Mouse (Mus musculus): ENCODE data around the gene Golph3.

Gene Golph3

DNA sequence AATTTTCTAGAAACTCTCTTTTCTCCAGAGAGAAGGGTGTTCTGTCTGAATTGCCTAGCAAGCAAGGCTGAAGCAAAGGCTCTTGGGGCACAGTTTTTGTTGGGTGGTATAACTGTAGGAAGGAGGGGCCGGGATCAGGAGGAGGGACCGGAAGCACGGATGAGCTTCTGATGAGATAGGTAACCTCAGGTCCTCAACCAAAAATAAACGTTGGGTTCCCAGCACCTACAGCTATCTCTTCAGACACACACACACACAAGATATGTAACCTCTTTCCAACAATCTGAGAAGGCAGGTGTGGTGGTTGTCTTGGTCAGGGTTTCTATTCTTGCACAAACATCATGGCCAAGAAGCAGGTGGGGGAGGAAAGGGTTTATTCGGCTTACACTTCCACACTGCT is 4.0 kb upstream of the Golph3 start:
- no peak for DNase-seq (ENCODE audit: extremely low read depth, insufficient read length, low spot score)

DNA sequence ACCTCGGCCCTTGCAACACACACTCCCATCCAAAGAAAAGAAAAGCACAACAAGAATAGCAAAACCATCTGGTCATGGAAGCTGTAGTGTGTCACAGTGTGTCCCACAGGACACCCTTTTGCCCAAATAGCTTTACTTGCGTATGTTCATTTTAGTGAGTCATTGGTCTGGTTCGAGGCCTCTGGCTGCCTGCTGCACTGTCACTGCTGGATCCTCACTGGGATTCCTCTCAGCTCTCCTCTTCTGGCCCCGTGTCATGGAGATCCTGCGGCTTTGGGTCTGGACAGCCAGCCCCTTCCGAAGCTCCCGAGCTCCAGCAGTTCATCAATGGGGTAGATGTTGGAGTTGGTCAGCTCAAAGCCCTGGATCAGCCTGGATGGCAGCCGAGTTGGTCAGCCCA is 2.8 kb upstream of the Golph3 start:
- DNase-seq (ENCODE audit: extremely low read depth, insufficient read length, low spot score): peak; percentile 16

DNA sequence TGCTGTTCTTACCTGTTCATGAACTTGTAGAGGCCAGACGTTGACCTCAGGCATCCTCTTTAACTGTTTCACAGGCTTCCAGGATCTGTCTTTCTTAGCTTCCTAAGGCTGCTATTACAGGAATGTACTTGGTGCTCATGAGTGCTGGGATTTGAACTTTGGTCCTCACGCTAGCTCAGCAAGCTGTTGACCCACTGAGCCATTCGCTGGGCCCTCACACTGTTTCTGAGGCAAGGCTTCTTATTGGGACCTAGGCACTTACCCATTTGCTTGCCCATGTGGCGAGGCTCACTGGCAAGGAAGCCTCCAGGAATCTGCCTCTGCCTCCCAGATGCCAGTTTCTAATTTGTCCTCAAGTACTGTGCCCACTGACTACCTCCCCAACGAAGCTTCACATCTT is 1.4 kb upstream of the Golph3 start:
- DNase-seq (ENCODE audit: extremely low read depth, insufficient read length, low spot score): no peak

DNA sequence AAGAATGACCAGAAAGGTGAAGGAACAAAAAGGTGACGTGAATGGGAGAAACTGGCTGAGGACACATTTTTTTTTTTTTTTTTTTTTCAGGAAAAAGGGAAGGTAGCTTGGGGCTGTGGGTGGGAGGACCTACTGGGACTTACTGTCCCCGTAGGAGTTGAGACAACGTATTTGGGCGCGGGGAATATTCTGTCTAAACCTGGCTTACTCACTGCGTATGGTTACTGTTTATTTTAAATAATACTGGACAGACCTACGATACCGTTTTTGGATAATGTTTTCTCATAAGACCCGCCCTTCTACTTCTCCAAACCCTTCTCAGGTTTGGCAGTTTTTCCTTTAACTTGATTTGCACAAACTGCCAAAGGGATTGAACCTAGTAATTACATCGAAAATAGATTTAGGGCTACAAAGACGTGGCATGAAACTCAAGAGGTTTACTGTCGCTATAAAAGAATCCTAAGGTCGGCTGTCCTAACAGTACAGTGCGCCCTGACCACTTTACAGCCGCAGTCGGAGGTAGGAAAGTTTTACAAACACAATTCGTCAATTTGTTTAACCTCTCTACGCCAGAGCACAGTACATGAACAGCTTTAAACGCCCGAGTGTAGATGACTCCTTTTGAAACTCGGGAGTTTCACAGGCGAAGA is 684 bp upstream of the Golph3 start:
- no peak for DNase-seq (ENCODE audit: extremely low read depth, insufficient read length, low spot score)

DNA sequence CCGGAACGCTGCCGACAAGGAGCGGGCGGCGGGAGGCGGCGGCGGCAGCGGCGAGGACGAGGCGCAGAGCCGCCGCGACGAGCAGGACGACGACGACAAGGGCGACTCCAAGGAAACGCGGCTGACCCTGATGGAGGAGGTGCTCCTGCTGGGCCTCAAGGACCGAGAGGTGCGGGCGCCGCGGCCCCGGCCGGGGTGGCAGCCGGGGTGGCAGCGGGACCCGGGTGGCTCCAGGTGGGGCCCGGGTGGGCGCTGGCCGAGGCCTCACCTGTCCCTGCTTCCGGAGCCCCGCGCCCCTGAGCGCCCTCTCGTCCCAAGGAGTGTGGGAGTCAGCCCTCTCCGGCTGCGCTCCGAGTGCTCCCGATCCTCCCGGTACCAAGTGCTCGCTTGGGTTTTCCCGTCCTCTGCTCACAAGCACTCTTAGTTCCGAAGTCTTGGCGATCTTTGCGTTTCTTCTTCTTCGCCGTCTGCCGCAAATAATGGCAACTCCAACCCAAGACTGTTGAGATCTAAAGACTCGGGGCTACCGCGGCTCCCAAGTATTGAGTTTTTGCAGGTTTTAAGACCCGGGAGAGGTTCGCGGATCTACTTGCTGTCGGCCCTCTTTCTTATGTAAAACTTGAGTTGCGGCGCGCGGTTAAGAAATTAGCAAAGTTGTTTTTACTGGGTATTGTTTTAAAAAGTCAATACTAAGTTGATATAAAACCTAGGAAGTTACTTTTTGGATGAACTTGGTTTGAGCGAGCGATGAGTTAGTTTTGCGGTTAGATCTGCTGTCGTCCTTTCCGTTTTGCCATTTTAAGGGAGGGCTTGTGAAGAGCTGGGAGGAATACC is 755 bp downstream of the Golph3 start, which contains the start of gene 1810049J17Rik:
1810049J17Rik (minus strand) TSS at position 112 of the 834 bp plus-strand sequence.
- DNase-seq (ENCODE audit: extremely low read depth, insufficient read length, low spot score): peak; percentile 76

DNA sequence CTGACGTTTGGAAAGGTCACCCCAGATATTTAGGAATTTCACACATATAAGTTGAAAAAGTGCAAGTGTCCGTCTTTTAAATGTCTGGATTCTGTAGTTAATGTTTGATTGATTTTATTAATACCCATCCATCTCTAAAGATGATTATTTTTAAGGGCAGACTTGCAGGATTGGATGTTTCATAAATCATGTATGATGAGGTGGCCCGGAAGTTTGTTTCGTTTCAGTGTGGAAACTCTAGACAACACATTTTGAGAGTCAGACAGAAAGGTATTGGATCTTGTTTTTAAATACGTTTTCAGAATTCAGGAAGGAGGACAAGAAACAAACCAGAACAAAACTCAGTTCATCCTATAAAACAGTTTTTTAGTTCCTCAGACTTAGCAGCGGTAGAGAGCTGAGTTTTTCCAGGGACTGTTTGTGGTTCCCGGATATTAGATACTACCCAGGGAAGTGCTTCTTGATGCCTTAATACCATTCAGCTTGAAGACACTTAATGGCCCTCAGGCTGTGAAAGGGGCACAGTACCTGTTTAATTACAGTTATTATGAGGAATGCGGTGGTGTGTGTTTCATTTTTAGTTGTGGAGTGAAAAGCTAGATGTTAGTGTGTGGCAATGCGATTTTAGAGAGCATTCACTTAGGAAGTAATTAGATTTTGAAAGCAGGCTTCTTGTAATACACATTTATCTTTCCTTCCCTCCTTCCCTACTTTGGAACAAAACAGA is 1.6 kb downstream of the Golph3 start:
- DNase-seq (ENCODE audit: extremely low read depth, insufficient read length, low spot score): no peak

DNA sequence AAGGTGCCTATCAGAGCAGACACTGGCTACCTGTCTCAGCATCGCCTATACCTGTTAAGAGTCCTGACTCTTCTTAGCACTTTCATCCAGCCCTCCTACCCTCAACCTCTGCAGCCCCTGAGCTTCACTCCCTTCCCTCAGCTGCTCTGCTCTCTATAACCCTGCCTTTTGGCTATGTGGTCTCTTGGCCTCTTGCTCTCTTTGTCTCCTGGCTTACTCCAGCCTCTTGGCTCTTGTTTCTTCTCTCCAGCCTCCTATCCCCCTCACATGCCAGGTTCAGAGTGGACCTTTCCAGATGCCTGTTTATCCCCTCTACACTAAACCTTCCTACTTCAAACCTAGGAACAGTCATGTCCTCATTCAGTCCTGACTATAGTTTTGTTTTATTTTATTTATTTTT is 3.1 kb downstream of the Golph3 start:
- DNase-seq (ENCODE audit: extremely low read depth, insufficient read length, low spot score): no peak

DNA sequence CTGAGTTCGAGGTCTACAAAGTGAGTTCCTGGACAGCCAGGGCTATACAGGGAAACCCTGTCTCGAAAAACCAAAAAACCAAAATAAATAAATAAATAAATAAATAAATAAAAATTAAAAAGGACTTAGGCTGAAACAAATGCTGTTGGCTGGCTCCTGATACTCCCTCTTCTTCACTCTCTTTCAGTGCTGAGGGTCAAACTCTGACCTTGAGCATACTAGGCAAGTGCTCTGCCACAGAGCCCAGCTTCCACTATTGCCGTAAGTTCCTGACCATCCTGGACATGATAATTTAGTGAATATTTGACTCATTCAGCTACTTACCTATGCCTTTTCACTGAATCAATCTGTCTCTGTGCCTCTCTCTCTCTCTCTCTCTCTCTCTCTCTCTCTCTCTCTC is 9.1 kb downstream of the Golph3 start:
- DNase-seq (ENCODE audit: extremely low read depth, insufficient read length, low spot score): no peak

DNA sequence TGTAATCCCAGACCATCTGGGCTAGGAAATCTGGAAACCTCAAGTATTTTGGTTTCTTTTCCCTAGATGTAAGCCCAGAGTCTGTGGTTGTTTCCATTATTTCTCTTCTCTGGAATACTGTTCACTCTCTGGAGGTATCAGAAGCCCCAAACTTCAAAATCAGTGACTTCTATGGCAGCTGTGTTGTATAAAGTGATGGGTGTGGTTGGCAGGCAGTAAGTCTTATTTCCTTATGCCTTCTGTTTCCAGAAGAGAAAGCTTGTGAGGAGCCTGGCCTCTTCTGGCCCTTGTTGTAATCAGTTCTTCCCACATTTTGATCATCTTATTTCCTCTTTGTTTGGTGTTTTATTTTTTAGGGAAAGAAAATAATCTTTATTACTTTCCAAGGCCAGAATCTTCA is 9.6 kb downstream of the Golph3 start:
- no peak for DNase-seq (ENCODE audit: extremely low read depth, insufficient read length, low spot score)

DNA sequence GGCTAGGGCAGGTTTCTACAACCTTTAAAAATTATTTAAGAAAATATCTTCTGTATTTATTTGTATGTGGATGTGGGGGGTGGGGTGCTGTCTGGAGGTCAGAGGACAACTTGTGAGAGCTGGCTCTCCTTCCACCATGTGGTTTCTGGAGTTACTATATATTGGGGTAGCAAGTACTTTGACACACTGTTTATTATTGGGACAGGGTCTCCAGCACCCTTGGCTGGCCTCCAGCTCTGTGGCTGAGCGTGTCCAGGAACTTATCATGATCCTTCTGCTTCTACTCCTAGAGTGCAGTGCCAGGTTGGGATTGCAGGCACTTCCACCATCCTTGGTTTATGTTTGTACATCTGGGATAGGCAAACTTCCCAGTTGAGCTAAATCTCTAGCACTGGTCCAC is 10.1 kb downstream of the Golph3 start:
- DNase-seq (ENCODE audit: extremely low read depth, insufficient read length, low spot score): no peak

DNA sequence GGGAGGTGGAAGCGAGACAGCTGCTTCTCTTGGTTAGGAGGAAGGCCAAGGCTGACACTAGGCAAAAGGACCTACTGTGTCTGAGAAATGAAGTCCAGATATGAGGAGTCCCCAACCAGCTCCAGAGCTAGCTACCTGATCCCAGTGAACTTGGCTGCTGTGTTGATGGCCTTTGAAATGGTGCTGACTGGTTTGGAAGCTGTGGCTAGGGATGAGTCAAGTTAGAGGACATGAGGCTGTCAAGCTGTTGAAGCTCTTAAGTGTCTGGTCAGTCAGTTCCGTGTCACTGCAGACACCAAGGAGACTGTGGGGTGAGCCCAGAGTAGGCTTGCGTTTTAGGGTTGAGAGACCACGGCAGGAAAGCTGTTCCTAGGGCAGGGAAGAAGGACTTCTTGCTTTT is 13.1 kb downstream of the Golph3 start:
- DNase-seq (ENCODE audit: extremely low read depth, insufficient read length, low spot score): no peak

DNA sequence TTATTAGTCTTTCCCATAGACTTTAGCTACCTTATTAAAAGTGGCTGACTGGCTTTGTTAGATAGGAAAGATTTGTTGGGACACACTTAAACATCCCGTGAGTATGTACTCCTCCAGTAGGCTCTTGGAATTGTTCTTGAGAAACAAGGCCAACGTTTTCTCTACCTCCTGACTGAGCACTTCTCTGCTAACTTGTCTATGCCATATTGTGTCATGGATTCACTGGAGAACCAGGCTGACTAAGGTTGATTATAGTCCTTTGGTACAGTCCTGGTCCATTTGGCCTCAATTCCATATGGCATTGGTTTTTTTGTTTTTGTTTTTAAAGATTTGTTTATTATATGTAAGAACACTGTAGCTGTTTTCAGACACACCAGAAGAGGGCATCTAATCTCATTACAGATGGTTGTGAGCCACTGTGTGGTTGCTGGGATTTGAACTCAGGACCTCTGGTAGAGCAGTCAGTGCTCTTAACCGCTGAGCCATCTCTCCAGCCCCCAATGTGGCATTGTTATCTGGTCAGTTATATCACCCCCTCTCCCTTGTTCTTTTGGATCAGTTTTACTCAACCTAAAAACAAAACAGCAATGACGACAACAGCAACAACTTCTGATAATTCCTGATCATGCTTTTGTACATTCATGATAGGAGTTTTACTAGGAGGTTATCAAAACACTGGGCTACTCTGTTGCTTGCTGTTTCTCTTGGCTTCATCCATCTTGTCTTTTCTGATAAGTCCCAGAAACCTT is 16.0 kb downstream of the Golph3 start:
- no peak for DNase-seq (ENCODE audit: extremely low read depth, insufficient read length, low spot score)

DNA sequence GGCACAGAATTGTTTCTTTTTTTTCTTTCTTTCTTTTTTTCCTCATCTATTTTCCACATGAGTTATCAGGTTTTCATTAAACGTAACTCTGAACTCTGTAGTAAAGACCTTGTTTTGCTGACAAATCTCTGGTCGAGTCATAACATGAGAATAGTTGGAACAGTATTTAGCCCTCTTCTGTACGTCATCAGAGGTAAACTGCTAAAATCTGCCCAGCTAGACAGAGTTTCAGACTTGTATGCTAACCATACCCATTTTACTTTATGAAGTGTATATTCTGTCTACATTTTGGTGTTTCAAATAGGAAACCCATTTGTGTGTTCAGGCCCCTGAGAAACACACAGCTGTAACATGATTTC is 16.5 kb downstream of the Golph3 start:
- DNase-seq (ENCODE audit: extremely low read depth, insufficient read length, low spot score): no peak

DNA sequence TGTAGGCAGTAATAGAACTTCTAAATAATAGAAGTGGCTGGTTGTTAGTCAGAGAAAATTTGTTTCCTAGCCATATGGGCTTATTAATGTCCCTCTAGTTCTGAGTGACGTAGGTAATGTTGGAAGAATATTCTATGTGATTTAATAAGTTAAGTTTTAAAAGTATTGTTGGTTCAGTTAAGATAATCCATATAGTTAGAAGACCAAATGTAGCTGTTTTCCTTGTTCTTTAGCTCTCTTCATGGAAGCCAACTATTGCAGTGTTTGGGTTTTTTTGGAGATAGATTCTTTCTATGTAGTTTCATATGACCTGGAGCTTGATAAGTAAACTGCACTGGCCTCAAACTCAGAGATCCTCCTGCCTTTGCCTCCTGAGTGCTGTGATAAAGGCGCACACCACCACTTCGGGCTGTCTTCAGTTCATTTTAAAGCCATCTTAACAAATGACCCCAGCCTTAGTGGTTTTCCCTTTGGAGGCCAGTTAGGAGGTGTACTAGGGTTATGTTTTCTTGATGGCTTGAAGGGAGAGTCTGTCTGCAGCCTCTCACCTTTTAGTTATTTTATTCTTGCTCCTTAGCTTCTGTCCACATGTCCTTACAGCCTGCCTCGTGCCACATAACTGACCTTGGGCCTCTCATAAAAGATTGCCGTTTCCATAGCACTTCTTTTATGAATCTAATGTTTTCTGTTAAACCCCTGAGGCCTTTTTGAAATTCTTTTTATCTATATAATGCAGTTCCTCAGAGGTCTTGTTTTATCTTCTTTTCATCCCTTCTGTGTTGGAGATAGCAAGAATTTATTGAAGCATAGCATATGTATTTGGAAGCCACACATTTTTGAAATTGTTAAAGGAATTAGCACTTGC is 19.5 kb downstream of the Golph3 start:
- DNase-seq (ENCODE audit: extremely low read depth, insufficient read length, low spot score): no peak

DNA sequence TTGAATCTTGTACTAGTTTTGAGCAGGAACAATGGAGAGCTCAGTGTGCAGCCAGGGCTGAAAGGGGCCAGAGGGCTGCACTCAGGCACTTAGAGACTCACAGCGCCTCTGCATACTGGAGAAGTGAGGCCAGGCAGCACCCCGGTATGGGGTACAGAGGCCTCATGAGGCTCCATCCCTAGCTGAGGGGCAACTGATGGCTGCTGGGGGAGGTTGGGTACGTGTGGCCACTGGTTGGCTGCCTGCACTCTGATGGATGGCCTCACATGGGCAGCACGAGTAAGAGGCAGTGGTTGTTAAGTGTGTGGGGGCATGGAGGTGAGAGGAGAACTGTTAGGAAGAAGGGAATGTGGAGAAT is 20.1 kb downstream of the Golph3 start:
- no peak for DNase-seq (ENCODE audit: extremely low read depth, insufficient read length, low spot score)

DNA sequence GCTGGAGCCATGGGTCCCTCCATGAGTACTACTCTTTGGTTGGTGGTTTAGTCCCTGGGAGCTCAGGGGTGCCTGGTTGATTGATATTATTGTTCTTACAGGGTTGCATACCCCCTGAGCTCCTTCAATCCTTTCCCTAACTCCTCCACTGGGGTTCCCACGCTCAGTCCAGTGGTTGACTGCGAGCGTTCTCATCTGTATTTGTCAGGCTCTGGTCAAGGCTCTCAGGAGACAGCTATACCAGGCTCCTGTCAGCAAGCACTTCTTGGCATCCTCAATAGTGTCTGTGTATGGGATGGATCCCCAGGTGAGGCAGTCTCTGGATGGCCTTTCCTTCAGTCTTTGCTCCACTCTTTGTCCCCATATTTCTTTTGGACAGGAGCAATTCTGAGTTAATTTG is 25.7 kb downstream of the Golph3 start:
- no peak for DNase-seq (ENCODE audit: extremely low read depth, insufficient read length, low spot score)

DNA sequence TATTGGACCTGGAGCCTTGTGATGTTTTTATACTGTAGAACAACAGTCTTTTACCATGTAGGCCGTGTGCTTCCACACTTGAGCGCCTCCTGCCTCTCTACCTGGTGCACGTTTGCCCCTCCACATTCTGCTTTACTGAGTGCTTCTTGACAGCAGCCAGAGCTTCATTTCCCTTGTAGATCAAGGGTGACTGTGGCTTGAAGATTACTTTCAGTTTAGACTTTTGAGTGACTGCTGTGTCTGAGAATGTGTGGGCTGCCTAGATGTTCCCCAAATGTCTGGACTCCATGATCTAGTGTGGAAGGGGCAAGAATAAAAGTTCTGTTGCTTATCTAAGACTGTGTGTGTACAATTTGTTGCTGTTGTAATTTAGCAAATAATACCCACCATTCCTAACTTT is 27.7 kb downstream of the Golph3 start:
- DNase-seq (ENCODE audit: extremely low read depth, insufficient read length, low spot score): no peak

DNA sequence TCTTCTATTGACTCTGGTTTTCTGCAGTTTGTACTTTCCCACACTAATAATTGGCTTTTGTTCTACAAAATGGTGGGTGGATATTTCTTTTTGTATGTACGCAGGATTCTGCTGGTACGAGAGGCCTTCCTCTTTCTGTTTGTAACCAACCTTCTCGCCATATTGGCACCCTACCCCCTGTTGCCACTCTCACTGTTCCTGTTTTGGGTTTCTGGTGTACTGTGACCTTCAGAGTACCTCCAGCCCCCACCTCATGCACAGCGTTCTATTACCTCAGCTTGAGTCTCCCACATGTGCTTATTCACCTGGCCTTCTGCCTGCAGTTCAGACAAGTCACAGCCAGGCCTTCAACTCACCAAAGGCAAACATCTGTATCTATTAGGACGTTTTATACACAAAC is 28.6 kb downstream of the Golph3 start:
- no peak for DNase-seq (ENCODE audit: extremely low read depth, insufficient read length, low spot score)

DNA sequence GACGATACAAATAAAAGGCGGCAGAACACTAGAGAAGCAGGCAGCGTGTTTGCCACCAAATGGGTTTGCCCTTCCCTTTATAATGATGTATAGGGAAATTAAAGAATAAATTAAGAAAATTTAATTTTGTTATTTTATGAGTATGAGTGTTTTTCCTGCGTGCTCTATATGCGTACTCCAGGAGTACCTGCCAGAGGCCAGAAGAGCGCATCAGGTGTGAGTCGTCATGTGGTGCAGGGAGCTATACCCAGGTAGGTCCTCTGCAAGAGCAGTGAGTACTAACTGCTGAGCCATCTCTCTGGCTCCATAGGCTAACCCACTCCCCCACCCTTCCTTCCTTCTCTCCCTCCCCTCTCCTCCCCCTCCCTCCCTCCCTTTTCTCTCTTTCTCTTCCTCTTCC is 30.2 kb downstream of the Golph3 start:
- DNase-seq (ENCODE audit: extremely low read depth, insufficient read length, low spot score): no peak

DNA sequence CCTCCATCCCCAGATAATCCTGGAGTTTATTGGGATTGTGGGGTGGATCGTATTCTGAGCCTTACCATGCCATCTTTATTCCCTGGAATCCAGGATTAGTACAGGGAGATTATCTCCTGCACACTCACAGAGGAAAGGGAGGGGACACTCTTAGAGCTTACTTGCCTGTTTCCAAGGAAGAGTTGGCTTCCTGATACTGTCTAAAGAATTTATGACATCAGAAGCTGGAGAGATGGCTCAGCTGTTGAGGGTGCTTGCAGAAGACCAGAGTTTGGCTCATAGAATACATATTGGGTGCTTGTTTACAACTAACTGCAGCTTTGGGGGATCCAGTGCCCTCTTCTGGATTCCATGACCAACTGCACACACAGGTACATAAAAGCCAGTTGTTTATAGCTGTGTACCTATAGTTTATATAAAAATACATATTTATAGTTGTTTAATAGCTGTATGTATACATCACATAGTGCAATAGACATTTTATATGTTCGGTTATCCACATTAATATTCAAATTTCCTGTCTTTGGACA is 33.1 kb downstream of the Golph3 start:
- no peak for DNase-seq (ENCODE audit: extremely low read depth, insufficient read length, low spot score)

Measured in 3134 (cell line).